Mouse (Mus musculus) adrenal gland, adult 18-20 months (tissue): ENCODE measurements around the gene Aldh16a1. TPM values are rescaled to one million over a fixed set of nuclear protein-coding genes. Genes with fewer than 3 reads are reported as not detected.
"Not testable (repeated sequence)": the region's sequence is repeated elsewhere in the genome, so short reads cannot be mapped to it uniquely, and the experiment has no call there.

ENCODE experiments used
- DNase-seq, 2 experiments: peaks; one replicate each; pipeline ENCODE4 v3.0.0; 2021 to 2022; ENCODE audit warnings: low spot score in 2 of 2
- total RNA-seq, 2 experiments: library from RNA; stranded (reverse); gene quantifications; 1 replicate in 1 of 2; 2 replicates in 1 of 2; pipeline ENCODE4 v1.2.3; 2021

Gene Aldh16a1
- total RNA-seq, 2 experiments from 2014 or later = 58.4 to 68.5 TPM

- DNase-seq = no peak
These were observed 6.0 kb upstream of the Aldh16a1 start for GRCm38 (mm10) chr7:45160316-45160800.

DNA sequence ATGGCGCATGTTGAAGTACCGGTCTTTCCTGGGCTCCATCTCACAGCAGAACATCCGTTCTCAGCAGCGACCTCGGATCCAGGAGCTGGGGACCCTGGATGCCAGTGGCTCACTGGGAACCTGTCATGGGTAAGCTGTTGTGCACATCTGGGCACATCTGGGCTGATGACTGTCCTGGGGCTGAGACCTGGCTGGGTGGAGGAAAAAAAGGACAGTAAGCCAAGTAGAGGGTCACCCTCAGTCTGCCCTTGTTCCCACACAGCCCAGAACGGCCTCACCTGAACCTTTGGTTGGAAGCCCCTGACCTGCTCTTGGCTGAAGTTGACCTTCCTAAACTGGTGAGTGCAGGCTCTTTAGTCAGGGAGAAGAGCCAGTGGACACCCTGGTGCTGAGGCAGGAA, 4.6 kb upstream of the Aldh16a1 start:
- DNase-seq = no peak

- no peak for DNase-seq
These were observed 3.1 kb upstream of the Aldh16a1 start for GRCm38 (mm10) chr7:45157459-45157858.

DNA sequence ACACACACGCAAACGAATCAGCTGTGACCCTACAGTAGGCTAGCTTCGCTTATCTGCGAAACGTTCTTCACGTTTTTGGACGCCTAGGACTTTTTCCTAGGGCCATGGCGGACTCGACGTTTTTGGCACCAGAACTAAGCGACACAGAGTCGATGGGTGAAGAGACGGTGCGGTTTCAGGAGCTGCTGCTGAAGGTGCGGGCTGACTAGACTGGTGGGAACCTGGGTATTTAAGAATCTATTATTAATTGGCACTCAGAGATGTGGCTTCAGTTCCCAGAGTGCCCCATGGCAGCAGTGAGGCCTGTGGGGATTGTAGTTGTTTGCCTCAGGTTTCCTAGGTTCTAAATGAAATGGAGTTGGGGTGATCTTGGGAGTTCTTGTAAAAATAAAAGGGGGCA, 1.8 kb upstream of the Aldh16a1 start:
- DNase-seq = no peak

GRCm38 (mm10) chr7:45155590-45155989, 1.2 kb upstream of the Aldh16a1 start:
- DNase-seq = no peak

- peak in 1 of 2 experiments; percentile 54 for DNase-seq
These were observed 670 bp upstream of the Aldh16a1 start for GRCm38 (mm10) chr7:45154993-45155514.

- no peak for DNase-seq
These were observed 798 bp downstream of the Aldh16a1 start for GRCm38 (mm10) chr7:45153586-45153985.

GRCm38 (mm10) chr7:45153052-45153451, 1.3 kb downstream of the Aldh16a1 start:
- not testable (repeated sequence) for DNase-seq

GRCm38 (mm10) chr7:45151303-45151702, 3.1 kb downstream of the Aldh16a1 start:
- DNase-seq = no peak

GRCm38 (mm10) chr7:45150321-45150720, 4.1 kb downstream of the Aldh16a1 start:
- DNase-seq = no peak

- no peak for DNase-seq
These were observed 4.8 kb downstream of the Aldh16a1 start for GRCm38 (mm10) chr7:45149545-45149944.

DNA sequence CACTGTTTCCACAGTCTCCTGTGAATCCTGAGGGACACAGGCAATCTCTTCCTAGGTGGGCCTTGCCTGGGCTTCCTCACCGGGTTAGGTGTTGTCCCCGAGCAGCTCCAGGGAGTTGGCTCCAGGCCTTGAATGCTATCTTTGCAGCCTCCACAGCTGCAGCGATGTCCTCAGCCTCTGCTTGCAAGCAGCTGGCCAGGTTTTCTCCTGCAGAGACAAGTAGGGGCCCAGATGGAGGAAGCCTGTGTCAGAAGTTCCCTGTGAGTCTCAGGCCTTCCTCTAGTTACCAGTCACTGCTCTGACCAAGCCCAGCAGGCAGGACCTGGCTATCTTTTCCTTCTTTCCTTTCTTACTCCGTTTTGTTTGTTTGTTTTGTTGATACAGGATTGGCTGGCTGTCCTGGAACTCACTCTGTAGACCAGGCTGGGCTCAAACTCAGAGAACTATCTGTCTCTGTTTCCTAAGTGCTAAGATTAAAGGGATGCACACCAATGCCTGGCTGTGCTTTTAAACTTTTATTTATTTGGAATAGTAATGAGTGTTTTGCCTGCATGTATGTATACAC, 5.8 kb downstream of the Aldh16a1 start:
- DNase-seq = no peak

DNA sequence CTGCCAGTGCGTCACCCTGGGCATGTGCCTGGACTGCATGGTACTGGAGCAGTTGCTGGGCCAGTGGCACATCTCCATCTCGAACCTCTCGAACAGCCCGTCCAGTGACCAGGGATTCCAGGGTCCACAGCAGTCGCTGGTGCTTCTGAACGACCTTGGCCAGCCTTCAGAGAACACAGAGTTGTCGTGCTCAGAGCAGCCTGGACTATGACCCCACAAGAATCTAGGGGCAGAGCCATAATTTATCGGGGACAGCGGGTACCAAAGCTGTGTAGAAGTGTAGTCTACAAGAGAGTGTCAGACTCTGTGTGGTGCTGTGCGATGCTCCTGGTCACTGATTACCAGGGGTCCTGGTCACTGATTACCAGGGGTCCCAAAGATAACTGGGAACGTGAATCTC, 6.5 kb downstream of the Aldh16a1 start:
- no peak for DNase-seq

- no peak for DNase-seq
These were observed 7.1 kb downstream of the Aldh16a1 start for GRCm38 (mm10) chr7:45147267-45147666.

DNA sequence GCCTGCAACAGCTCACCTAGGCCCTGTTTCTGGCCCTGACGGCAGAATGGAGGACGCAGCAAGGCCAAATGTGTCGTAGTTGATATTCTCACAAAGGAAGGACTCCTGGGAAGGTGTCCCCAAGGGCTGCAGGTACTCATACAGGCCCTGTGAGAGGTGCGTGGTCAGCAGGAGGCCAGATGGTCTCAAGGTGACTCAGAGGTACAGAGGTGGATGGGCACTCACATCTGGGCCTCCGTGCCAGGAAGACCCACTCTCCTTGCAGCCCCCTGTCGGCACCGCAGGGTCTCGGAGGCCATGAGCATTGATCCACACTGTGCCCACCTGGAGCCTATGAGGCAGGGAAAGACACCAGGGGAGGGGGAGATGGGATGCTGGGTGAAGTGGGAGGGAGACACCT, 8.9 kb downstream of the Aldh16a1 start:
- no peak for DNase-seq

- no peak for DNase-seq
These were observed 9.8 kb downstream of the Aldh16a1 start for GRCm38 (mm10) chr7:45144368-45145174.

GRCm38 (mm10) chr7:45141914-45142313, 12.5 kb downstream of the Aldh16a1 start:
- DNase-seq = no peak

DNA sequence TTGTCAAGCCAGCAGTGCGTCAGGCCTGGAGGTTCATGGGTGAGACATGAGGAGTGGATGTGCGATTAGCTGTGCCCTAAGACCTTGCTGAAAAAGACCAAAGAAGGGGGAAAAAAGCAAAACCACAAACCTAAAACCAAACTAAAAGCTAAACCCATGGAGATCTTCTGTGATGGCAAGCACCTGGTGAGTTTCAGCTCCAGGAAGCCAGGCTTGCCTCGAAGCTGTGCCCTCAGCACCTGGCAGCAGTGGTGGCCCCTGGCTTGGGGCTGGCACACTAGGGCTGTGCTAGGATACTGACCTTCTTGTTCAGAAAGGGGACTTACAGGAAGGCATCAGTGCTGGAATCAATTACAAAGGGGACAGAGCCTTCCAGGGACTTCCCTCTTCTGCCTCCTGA, 13.1 kb downstream of the Aldh16a1 start:
- DNase-seq = no peak

DNA sequence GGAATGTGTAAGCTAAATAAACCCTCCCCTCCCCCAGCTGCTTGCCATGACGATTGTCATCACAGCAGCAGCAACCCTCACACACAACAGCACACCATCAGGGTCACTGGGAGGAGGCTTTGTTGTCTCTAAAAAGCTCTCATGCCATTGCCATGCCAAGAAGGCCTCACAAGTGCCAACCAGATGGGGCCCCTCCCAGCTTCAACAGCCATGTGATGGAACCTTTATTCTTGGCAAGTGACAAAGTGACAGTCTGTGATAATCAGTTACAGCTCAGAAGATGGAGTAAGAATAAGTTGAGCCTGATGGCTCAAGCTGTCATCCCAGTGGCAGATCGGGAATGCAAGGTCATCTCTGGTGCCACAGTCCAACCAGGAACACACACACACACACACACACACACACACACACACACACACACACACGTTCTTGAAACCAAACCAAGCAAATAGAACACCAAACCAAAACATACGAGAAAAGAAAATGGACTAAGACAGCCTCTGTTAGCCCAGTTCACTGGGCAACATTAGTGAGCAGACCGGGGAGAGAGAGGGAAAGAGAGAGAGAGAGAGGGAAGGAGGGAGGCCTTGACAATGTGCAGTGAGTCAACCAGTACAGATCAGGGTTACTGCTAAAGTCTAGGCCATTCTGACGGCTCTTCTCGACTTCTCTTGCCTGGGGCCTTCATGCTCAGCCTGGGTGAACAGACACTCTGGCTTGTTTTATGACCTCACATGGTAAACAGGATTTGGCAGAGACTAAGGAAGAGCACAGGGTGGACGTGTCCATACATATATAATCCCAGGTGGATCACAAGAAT, 14.3 kb downstream of the Aldh16a1 start:
- peak in 1 of 2 experiments; percentile 41 for DNase-seq

DNA sequence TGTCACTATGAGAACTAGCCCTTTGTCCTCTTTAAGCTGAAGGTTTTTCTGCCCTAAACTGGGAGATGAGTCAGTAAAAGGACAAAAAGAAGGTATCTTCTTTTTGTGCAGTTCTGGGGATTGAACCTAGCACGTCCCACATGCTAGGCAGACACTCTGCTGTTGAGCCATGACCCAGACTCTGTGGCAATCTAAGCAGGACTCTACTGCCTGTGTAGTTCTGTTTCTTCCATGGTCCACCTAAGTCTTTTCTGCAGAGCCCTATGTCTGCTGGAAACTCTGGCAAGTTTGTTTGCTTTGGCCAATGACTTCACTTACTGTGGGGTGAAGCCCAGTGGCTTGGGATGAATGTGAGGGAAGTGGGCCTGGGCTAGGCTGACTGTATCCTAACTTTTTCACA, 16.0 kb downstream of the Aldh16a1 start:
- DNase-seq = no peak

GRCm38 (mm10) chr7:45137171-45138006, 17.0 kb downstream of the Aldh16a1 start:
- DNase-seq = no peak
